Mouse (Mus musculus): ENCODE data around the gene Ncapg2.

Ncapg2 gene

GRCm38 (mm10) chr12:116405045-116405835, at the start of gene Ncapg2:
TSS of gene Ncapg2 (plus strand) at chr12:116405402.
- peak; percentile 99 for DNase-seq (ENCODE audit: inconsistent ontology term)

GRCm38 (mm10) chr12:116362091-116362490, 43.1 kb upstream of the Ncapg2 start:
- DNase-seq (ENCODE audit: inconsistent ontology term), result no peak

GRCm38 (mm10) chr12:116366900-116367299, 38.3 kb upstream of the Ncapg2 start:
- DNase-seq (ENCODE audit: inconsistent ontology term), result no peak

- no peak for DNase-seq (ENCODE audit: inconsistent ontology term)
Observed at GRCm38 (mm10) chr12:116367346-116367745, 37.9 kb upstream of the Ncapg2 start.

- DNase-seq (ENCODE audit: inconsistent ontology term), result no peak
Observed at GRCm38 (mm10) chr12:116368857-116369256, 36.3 kb upstream of the Ncapg2 start.

GRCm38 (mm10) chr12:116383101-116383500, 22.1 kb upstream of the Ncapg2 start:
- no peak for DNase-seq (ENCODE audit: inconsistent ontology term)

- no peak for DNase-seq (ENCODE audit: inconsistent ontology term)
Observed at GRCm38 (mm10) chr12:116383995-116384394, 21.2 kb upstream of the Ncapg2 start.

- no peak for DNase-seq (ENCODE audit: inconsistent ontology term)
Observed at GRCm38 (mm10) chr12:116386802-116387201, 18.4 kb upstream of the Ncapg2 start.

GRCm38 (mm10) chr12:116389868-116390267, 15.3 kb upstream of the Ncapg2 start:
- DNase-seq (ENCODE audit: inconsistent ontology term), result peak; percentile 51

GRCm38 (mm10) chr12:116394327-116394726, 10.9 kb upstream of the Ncapg2 start:
- DNase-seq (ENCODE audit: inconsistent ontology term), result no peak

- DNase-seq (ENCODE audit: inconsistent ontology term), result no peak
Observed at GRCm38 (mm10) chr12:116395312-116395711, 9.9 kb upstream of the Ncapg2 start.

GRCm38 (mm10) chr12:116396072-116396695, 9.0 kb upstream of the Ncapg2 start:
- peak; percentile 6 for DNase-seq (ENCODE audit: inconsistent ontology term)

GRCm38 (mm10) chr12:116404012-116404679, 1.1 kb upstream of the Ncapg2 start:
- DNase-seq (ENCODE audit: inconsistent ontology term), result no peak

- DNase-seq (ENCODE audit: inconsistent ontology term), result no peak
Observed at GRCm38 (mm10) chr12:116405836-116406155, 594 bp downstream of the Ncapg2 start.

- no peak for DNase-seq (ENCODE audit: inconsistent ontology term)
Observed at GRCm38 (mm10) chr12:116407883-116408282, 2.7 kb downstream of the Ncapg2 start.

- no peak for DNase-seq (ENCODE audit: inconsistent ontology term)
Observed at GRCm38 (mm10) chr12:116414941-116415340, 9.7 kb downstream of the Ncapg2 start.

GRCm38 (mm10) chr12:116416514-116416913, 11.3 kb downstream of the Ncapg2 start:
- DNase-seq (ENCODE audit: inconsistent ontology term), result no peak

- no peak for DNase-seq (ENCODE audit: inconsistent ontology term)
Observed at GRCm38 (mm10) chr12:116421656-116422055, 16.5 kb downstream of the Ncapg2 start.

GRCm38 (mm10) chr12:116425392-116425791, 20.2 kb downstream of the Ncapg2 start:
- DNase-seq (ENCODE audit: inconsistent ontology term), result no peak

- DNase-seq (ENCODE audit: inconsistent ontology term), result no peak
Observed at GRCm38 (mm10) chr12:116433742-116434141, 28.5 kb downstream of the Ncapg2 start.

GRCm38 (mm10) chr12:116435232-116435631, 30.0 kb downstream of the Ncapg2 start:
- DNase-seq (ENCODE audit: inconsistent ontology term), result no peak

- DNase-seq (ENCODE audit: inconsistent ontology term), result no peak
Observed at GRCm38 (mm10) chr12:116436125-116436524, 30.9 kb downstream of the Ncapg2 start.

GRCm38 (mm10) chr12:116438591-116438990, 33.4 kb downstream of the Ncapg2 start:
- peak; percentile 55 for DNase-seq (ENCODE audit: inconsistent ontology term)
